ENCODE assay signal across 9 mouse cellular contexts in genomic region chr5:74738312-74738711, GRCm38 (mm10). TPM values are rescaled to one million over a fixed set of nuclear protein-coding genes. Genes with fewer than 3 reads are reported as not detected.
DNase-seq lines count a peak whose midpoint lies in the region; ATAC-seq and TF ChIP-seq lines count a peak whose summit lies in the region.
"Had no signal": no experiment of that assay in that cellular context is flagged by ENCODE, and none has a peak within 500 bp of the region (broad histone marks: within the 10 kb centered on the region; RNA-seq: fewer than 3 reads in every experiment).

No protein-coding gene starts in this region.

- no peaks in the 10 kb centered on the region for H3K79me2 ChIP-seq in liver, adult 2 months (ENCODE audit: control insufficient read depth, insufficient read depth, low read length)

- TF ChIP-seq CTCF in liver, adult 2 months (IDR thresholded peaks at IDR 0.05; ENCODE audit: low read depth, low read length) = peak; percentile 42

- H3K4me3 ChIP-seq in liver, adult 2 months (ENCODE audit: insufficient read depth, low read depth, low read length) = no peak overlapping the region
- no peak overlapping the region for H3K4me3 ChIP-seq in intestine, embryonic 15.5 days (replicated peaks)

- no peak overlapping the region for H3K27ac ChIP-seq in liver, adult 2 months (replicated peaks; ENCODE audit: insufficient read depth, low read depth, low read length)
- no peak overlapping the region for H3K27ac ChIP-seq in intestine, embryonic 15.5 days

- H3K27me3 ChIP-seq in liver, adult 2 months (ENCODE audit: control insufficient read depth, insufficient read depth, low read length) = no peaks in the 10 kb centered on the region
- no peaks in the 10 kb centered on the region for H3K27me3 ChIP-seq in intestine, embryonic 15.5 days (replicated peaks)

- H3K9me3 ChIP-seq in intestine, embryonic 15.5 days = no peaks in the 10 kb centered on the region

- H3K36me3 ChIP-seq in liver, adult 2 months (ENCODE audit: control insufficient read depth, insufficient read depth, low read length) = no peaks in the 10 kb centered on the region
- no peaks in the 10 kb centered on the region for H3K36me3 ChIP-seq in intestine, embryonic 15.5 days

- H3K4me2 ChIP-seq in intestine, embryonic 15.5 days (replicated peaks) = no peak overlapping the region

- peak; percentile 99 for ATAC-seq in intestine, embryonic 15.5 days

- TF ChIP-seq POLR2A in liver, adult 2 months (IDR thresholded peaks at IDR 0.05; ENCODE audit: extremely low read depth, insufficient read depth, low read length) = no peak

- 26% methylated on average over 3 of the region's 3 CpGs for WGBS in liver, adult 2 months
- WGBS in intestine, embryonic 15.5 days = 59% methylated on average over 3 of the region's 3 CpGs

- H3K4me1 ChIP-seq in liver, adult 2 months (ENCODE audit: control insufficient read depth, insufficient read depth, low read length) = no peaks in the 10 kb centered on the region
- 0 out of 2 replicates have a peak, but pooled peaks cover 6% of the 10 kb centered on the region for H3K4me1 ChIP-seq in intestine, embryonic 15.5 days (replicated peaks)

- DNase-seq in liver, adult 2 months (ENCODE audit: extremely low read depth, low read depth, low spot score) = peak; percentile 38
- no peak for DNase-seq in liver
- peak; percentile 79 to 88 for DNase-seq in lung, adult 18-20 months
- DNase-seq in urinary bladder, postnatal 14 days (ENCODE audit: low spot score) = peak; percentile 84
- DNase-seq in left cerebral cortex, adult 11 months (ENCODE audit: low spot score) = no peak
- no peak for DNase-seq in right cerebral cortex, postnatal 4 days
- DNase-seq in gastrocnemius, adult 8-10 months (ENCODE audit: low spot score in 2 of 2) = no peak
- DNase-seq: gastrocnemius, postnatal 14 days had no signal

- H3K9ac ChIP-seq in liver, adult 2 months (ENCODE audit: low read depth, low read length) = no peak overlapping the region
- no peak overlapping the region for H3K9ac ChIP-seq in intestine, embryonic 15.5 days

RNA-seq across cellular contexts. Expression of gene Lnx1, which starts 35.6 kb away (rescaled TPM):
- total RNA-seq in liver, adult 2 months (2014; rRNA removed) = 0.87 and 1.0 TPM in 2 replicates
- polyA plus RNA-seq in liver, adult 2 months (2012; rRNA removed) = 0.42 and 1.2 TPM in 2 replicates
- 5.9 and 6.0 TPM in 2 replicates for polyA plus RNA-seq in intestine, embryonic 15.5 days (2015; fragmentation: Nextera tagmentation; extraction: Ambion mirVana)
- 1 to 10 TPM; 2.1 to 4.0 (median 3.0) TPM for total RNA-seq in gastrocnemius, adult 8-10 months (2022)

Comparison
In these comparisons a context has a peak if more than half of its experiments do, and no peak if none do; other contexts are left out.
1. DNase-seq: peak in liver, adult 2 months (single experiment), lung, adult 18-20 months (2 of 2) and urinary bladder, postnatal 14 days (single experiment); none in liver (single experiment), left cerebral cortex, adult 11 months (single experiment), right cerebral cortex, postnatal 4 days (single experiment) and gastrocnemius, adult 8-10 months (0 of 2).